Mouse (Mus musculus): ENCODE measurements around the gene Adgrl3.

GRCm38 (mm10) chr5:81020281-81021005 is 505 bp downstream of the Adgrl3 start:
- no peak for TF ChIP-seq CTCF (IDR thresholded peaks at IDR 0.05; ENCODE audit: control insufficient read depth, insufficient read depth, insufficient read length)
- TF ChIP-seq MAX (IDR thresholded peaks at IDR 0.05): no peak
- no peak for TF ChIP-seq USF1 (IDR thresholded peaks at IDR 0.05; ENCODE audit: low read depth)
